Mouse (Mus musculus) CH12.LX (cell line): ENCODE data around the gene Sephs1. TPM values are rescaled to one million over a fixed set of nuclear protein-coding genes. Genes with fewer than 3 reads are reported as not detected.

Experiments used
- DNase-seq: peaks from one replicate; pipeline ENCODE4 v3.0.0-alpha.2; 2013; ENCODE audit errors: extremely low read depth
- H3K27ac ChIP-seq: 2 replicates; pipeline ENCODE4 v1.5.1; 2012; ENCODE audit warnings: low read depth, mild to moderate bottlenecking, control low read depth, moderate library complexity; ENCODE audit not compliant: insufficient read depth
- H3K27me3 ChIP-seq: replicated peaks from 2 replicates; pipeline ENCODE3; 2012; ENCODE audit warnings: inconsistent platforms
- H3K36me3 ChIP-seq, 2 experiments: replicated peaks in 1 of 2; 2 replicates each; pipeline versions ENCODE3 to v1.6.1; 2012; ENCODE audit warnings: inconsistent platforms in 1 of 2, low read length in 1 of 2, mild to moderate bottlenecking in 1 of 2, mixed read lengths in 1 of 2, moderate library complexity in 1 of 2; ENCODE audit not compliant: control insufficient read depth in 1 of 2, insufficient read depth in 1 of 2
- H3K4me1 ChIP-seq, 2 experiments: 2 replicates each; pipeline ENCODE4 v1.6.1; 2012; ENCODE audit warnings: inconsistent platforms in 1 of 2, moderate library complexity in 1 of 2; ENCODE audit not compliant: insufficient read depth in 2 of 2, control insufficient read depth in 1 of 2
- H3K4me2 ChIP-seq: 2 replicates; pipeline ENCODE4 v1.6.1; 2012; ENCODE audit warnings: low read depth, mild to moderate bottlenecking, control low read depth; ENCODE audit not compliant: poor library complexity, insufficient read depth, severe bottlenecking
- H3K4me3 ChIP-seq, 3 experiments: fragments of 150-350 bp in 1 of 3; sonication (generic) in 1 of 3; replicated peaks in 1 of 3; 2 replicates each; pipeline versions ENCODE3 to v1.5.1; 2011 to 2012; ENCODE audit warnings: low read depth in 2 of 3, low read length in 2 of 3, mild to moderate bottlenecking in 2 of 3, moderate library complexity in 2 of 3, control low read depth in 1 of 3, improper control_type of control experiment in 1 of 3, inconsistent platforms in 1 of 3, mixed read lengths in 1 of 3; ENCODE audit not compliant: poor library complexity in 1 of 3
- H3K79me2 ChIP-seq: replicated peaks from 2 replicates; pipeline ENCODE4 v1.6.1; 2012; ENCODE audit warnings: mild to moderate bottlenecking, moderate library complexity; ENCODE audit not compliant: control insufficient read depth, poor library complexity, insufficient read depth, severe bottlenecking; ENCODE audit errors: extremely low read depth
- H3K9ac ChIP-seq: 2 replicates; pipeline ENCODE4 v1.6.1; 2012; ENCODE audit warnings: low read depth, mild to moderate bottlenecking, control low read depth, moderate library complexity; ENCODE audit not compliant: insufficient read depth
- H3K9me3 ChIP-seq: replicated peaks from 2 replicates; pipeline ENCODE3; 2012; ENCODE audit warnings: low read length, inconsistent platforms, mixed read lengths
- BHLHE40 ChIP-seq: IDR thresholded peaks from 2 replicates; pipeline ENCODE4 v1.6.1; 2011; ENCODE audit warnings: mild to moderate bottlenecking, low read depth, low read length, improper control_type of control experiment
- E2F4 ChIP-seq: IDR thresholded peaks from 2 replicates; pipeline ENCODE4 v1.6.1; 2011; ENCODE audit warnings: low read depth, low read length, improper control_type of control experiment; ENCODE audit not compliant: insufficient replicate concordance
- ELF1 ChIP-seq: IDR thresholded peaks from 2 replicates; pipeline ENCODE4 v1.6.1; 2014; ENCODE audit warnings: low read depth, mild to moderate bottlenecking, inconsistent platforms, low read length, improper control_type of control experiment
- ETS1 ChIP-seq: conservative IDR thresholded peaks from 2 replicates; pipeline ENCODE4 v1.6.1; 2012; ENCODE audit warnings: low read depth, mild to moderate bottlenecking, inconsistent platforms, low read length, improper control_type of control experiment, moderate library complexity
- GABPA ChIP-seq: IDR thresholded peaks from 2 replicates; pipeline ENCODE4 v1.6.1; 2012; ENCODE audit warnings: low read depth, low read length, improper control_type of control experiment, inconsistent platforms; ENCODE audit not compliant: insufficient replicate concordance
- JUN ChIP-seq: IDR thresholded peaks from 2 replicates; pipeline ENCODE4 v1.6.1; 2011; ENCODE audit warnings: low read depth, mild to moderate bottlenecking, low read length, improper control_type of control experiment, moderate library complexity; ENCODE audit not compliant: insufficient read depth
- JUND ChIP-seq: conservative IDR thresholded peaks from 2 replicates; pipeline ENCODE4 v1.6.1; 2011; ENCODE audit warnings: low read depth, low read length, improper control_type of control experiment
- KAT2A ChIP-seq: IDR thresholded peaks from 2 replicates; pipeline ENCODE4 v1.6.1; 2012; ENCODE audit warnings: low read length, improper control_type of control experiment, inconsistent platforms; ENCODE audit not compliant: insufficient replicate concordance
- MAFK ChIP-seq: IDR thresholded peaks from 2 replicates; pipeline ENCODE4 v1.6.1; 2011; ENCODE audit warnings: low read length, improper control_type of control experiment; ENCODE audit not compliant: insufficient replicate concordance
- MEF2A ChIP-seq: IDR thresholded peaks from 2 replicates; pipeline ENCODE4 v1.6.1; 2014; ENCODE audit warnings: low read depth, mild to moderate bottlenecking, inconsistent platforms, low read length, improper control_type of control experiment, borderline replicate concordance
- NRF1 ChIP-seq: IDR thresholded peaks from 2 replicates; pipeline ENCODE4 v1.6.1; 2014; ENCODE audit warnings: low read depth, mild to moderate bottlenecking, inconsistent platforms, low read length, improper control_type of control experiment, moderate library complexity
- POLR2A ChIP-seq: IDR thresholded peaks from 2 replicates; pipeline ENCODE4 v1.6.1; 2011; ENCODE audit warnings: low read depth, mild to moderate bottlenecking, improper control_type of control experiment, low read length
- SMC3 ChIP-seq: IDR thresholded peaks from 2 replicates; pipeline ENCODE4 v1.6.1; 2011; ENCODE audit warnings: low read depth, low read length, improper control_type of control experiment
- TBP ChIP-seq: conservative IDR thresholded peaks from 2 replicates; pipeline ENCODE4 v1.6.1; 2011; ENCODE audit warnings: low read depth, low read length, improper control_type of control experiment
- TCF12 ChIP-seq: IDR thresholded peaks from 2 replicates; pipeline ENCODE4 v1.6.1; 2014; ENCODE audit warnings: low read depth, mild to moderate bottlenecking, inconsistent platforms, low read length, improper control_type of control experiment
- UBTF ChIP-seq: IDR thresholded peaks from 2 replicates; pipeline ENCODE4 v1.6.1; 2012; ENCODE audit warnings: low read depth, mild to moderate bottlenecking, inconsistent platforms, low read length, improper control_type of control experiment, moderate library complexity
- USF1 ChIP-seq: IDR thresholded peaks from 2 replicates; pipeline ENCODE4 v1.6.1; 2014; ENCODE audit warnings: low read depth, mild to moderate bottlenecking, inconsistent platforms, low read length, improper control_type of control experiment
- ZMIZ1 ChIP-seq: IDR thresholded peaks from 2 replicates; pipeline ENCODE4 v1.6.1; 2012; ENCODE audit warnings: low read depth, mild to moderate bottlenecking, inconsistent platforms, low read length, improper control_type of control experiment
- ZNF384 ChIP-seq: IDR thresholded peaks from 2 replicates; pipeline ENCODE4 v1.6.1; 2012; ENCODE audit warnings: low read depth, low read length, improper control_type of control experiment, inconsistent platforms
- dilution Hi-C: fragments of 300-500 bp; cut with MboI; formaldehyde crosslinking; loops from 2 replicates; pipeline ENCODE4 v1.14.3; 2020; ENCODE audit warnings: low sequenced_read_pairs; ENCODE audit not compliant: extremely low pct_unique_long_range_greater_than_20kb, extremely low pct_ligation_motif_present
- in situ Hi-C: fragments of 300-500 bp; cut with MboI; formaldehyde crosslinking; loops from 3 replicates; pipeline ENCODE4 v1.14.3; 2019; ENCODE audit warnings: low sequenced_read_pairs, low pct_ligation_motif_present, low pct_unique_long_range_greater_than_20kb, mixed read lengths
- polyA plus RNA-seq: library from polyadenylated mRNA; unstranded; fragments of >175 nt; gene quantifications from 2 replicates; pipeline ENCODE4 v1.2.1, GENCODE M21; 2012; ENCODE audit warnings: low read depth; ENCODE audit not compliant: insufficient read length
- total RNA-seq, 2 experiments: library from RNA; depleted of rRNA; stranded (reverse); fragments of 300-350 nt in 1 of 2; fragments of >200 nt in 1 of 2; gene quantifications; 2 replicates each; pipeline ENCODE4 v1.2.3; 2012 to 2014

Sephs1 gene
- total and polyA plus RNA-seq, 3 experiments: 39.5 to 85.8 (median 62.0) TPM

GRCm38 (mm10) chr2:4900624-4901023, 19.3 kb downstream of the Sephs1 start:
- DNase-seq: no peak
- peaks cover 2% of the 10 kb centered on the region for H3K9me3 ChIP-seq
- H3K27me3 ChIP-seq: no peaks in the 10 kb centered on the region
- dilution Hi-C loops (no loop called here), in situ Hi-C loops (loop anchor here (25.0 kb wide), 2 partner anchors 487 to 937 kb away; partner anchors contain the start of genes Cdc123 and Nudt5)
- TF ChIP-seq SMC3 (no peak), JUN (no peak), ELF1 (no peak), UBTF (no peak), E2F4 (no peak), USF1 (no peak), ZNF384 (no peak), BHLHE40 (no peak), NRF1 (no peak), GABPA (no peak), JUND (no peak), ZMIZ1 (no peak), MEF2A (no peak)
- peaks cover 65 to 81% of the 10 kb centered on the region in 2 experiments for H3K36me3 ChIP-seq
- H3K4me3 ChIP-seq: no peak overlapping the region
- H3K4me2 ChIP-seq: no peak overlapping the region
- H3K9ac ChIP-seq: no peak overlapping the region
- H3K27ac ChIP-seq: no peak overlapping the region
- no peaks in the 10 kb centered on the region for H3K4me1 ChIP-seq
- peaks cover 3% of the 10 kb centered on the region; the same call in 1 of the 2 replicates for H3K79me2 ChIP-seq

GRCm38 (mm10) chr2:4902346-4902745, 21.0 kb downstream of the Sephs1 start:
- in situ Hi-C loops: loop anchor here (25.0 kb wide), 2 partner anchors 485 to 935 kb away; partner anchors contain the start of genes Cdc123 and Nudt5
- TF ChIP-seq KAT2A (no peak), ZNF384 (no peak), ETS1 (no peak), TBP (no peak), GABPA (no peak), TCF12 (no peak), JUND (no peak), POLR2A (no peak), MAFK (no peak), ELF1 (no peak)
- H3K9ac ChIP-seq: no peak overlapping the region
- H3K79me2 ChIP-seq: no peaks in the 10 kb centered on the region
- DNase-seq: no peak
- H3K9me3 ChIP-seq: peaks cover 2% of the 10 kb centered on the region
- H3K27me3 ChIP-seq: no peaks in the 10 kb centered on the region
- no peak overlapping the region for H3K27ac ChIP-seq
- H3K4me3 ChIP-seq: no peak overlapping the region
- no peak overlapping the region for H3K4me2 ChIP-seq
- dilution Hi-C loops: no loop called here
- no peaks in the 10 kb centered on the region for H3K4me1 ChIP-seq
- H3K36me3 ChIP-seq: peaks cover 65 to 84% of the 10 kb centered on the region in 2 experiments
